8 mouse cellular contexts compared by ENCODE assay signal in the genomic region with DNA sequence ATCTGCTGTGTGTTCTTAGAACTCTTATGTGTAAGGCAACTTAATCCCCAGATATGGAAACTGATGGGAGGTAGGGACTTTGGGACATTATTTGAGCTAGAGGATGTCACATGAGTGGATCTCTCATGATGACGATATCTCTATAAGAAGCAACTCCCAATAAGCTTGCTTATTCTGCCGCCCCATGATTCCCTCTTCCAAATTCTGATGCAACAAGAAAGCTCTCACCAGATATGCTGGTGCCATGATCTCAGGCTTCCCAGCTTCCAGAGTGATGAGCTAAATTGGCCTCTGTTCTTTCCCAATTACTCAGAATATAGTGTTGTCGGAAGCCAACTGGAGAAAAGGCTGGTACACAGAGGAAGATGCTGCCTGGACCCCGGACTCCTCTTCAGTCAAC. TPM values are rescaled to one million over a fixed set of nuclear protein-coding genes. Genes with fewer than 3 reads are reported as not detected.
A peak's percentile ranks its signal among the peaks of the same experiment; 100 is the strongest.
DNase-seq lines count a peak whose midpoint lies in the region; ATAC-seq lines count a peak whose summit lies in the region.

No protein-coding gene starts in this region.

- H3K4me3 ChIP-seq in heart, embryonic 13.5 days = peak overlapping the region; percentile 65
- peak overlapping the region; percentile 42; the same call in 1 of the 2 replicates for H3K4me3 ChIP-seq in forebrain, embryonic 15.5 days
- H3K4me3 ChIP-seq in liver, embryonic 15.5 days (replicated peaks) = no peak overlapping the region

- 36% methylated on average over 4 of the region's 4 CpGs for WGBS in heart, embryonic 13.5 days
- 65% methylated on average over 4 of the region's 4 CpGs for WGBS in forebrain, embryonic 15.5 days
- WGBS in liver, embryonic 15.5 days (ENCODE audit: insufficient replicate concordance) = 45% methylated on average over 4 of the region's 4 CpGs

- no peaks in the 10 kb centered on the region; the same call in 1 of the 2 replicates for H3K27me3 ChIP-seq in heart, embryonic 13.5 days (replicated peaks)
- H3K27me3 ChIP-seq in forebrain, embryonic 15.5 days = no peaks in the 10 kb centered on the region
- peaks cover 45% of the 10 kb centered on the region for H3K27me3 ChIP-seq in liver, embryonic 15.5 days

- H3K4me2 ChIP-seq in heart, embryonic 13.5 days = peak overlapping the region; percentile 73
- 0 out of 2 replicates have a peak overlapping the region, but pooled peaks have one; percentile 48 for H3K4me2 ChIP-seq in forebrain, embryonic 15.5 days (replicated peaks)
- peak overlapping the region; percentile 69; the same call in 1 of the 2 replicates for H3K4me2 ChIP-seq in liver, embryonic 15.5 days

- peak overlapping the region; percentile 79 for H3K9ac ChIP-seq in heart, embryonic 13.5 days
- no peak overlapping the region for H3K9ac ChIP-seq in forebrain, embryonic 15.5 days (replicated peaks)
- H3K9ac ChIP-seq in liver, embryonic 15.5 days = 0 out of 2 replicates have a peak overlapping the region, but pooled peaks have one; percentile 2

- intact Hi-C loops in heart, postnatal 10 days (cut with DNase I) = no loop called here

- peaks cover 24% of the 10 kb centered on the region for H3K4me1 ChIP-seq in heart, embryonic 13.5 days
- peaks cover 13% of the 10 kb centered on the region for H3K4me1 ChIP-seq in forebrain, embryonic 15.5 days
- H3K4me1 ChIP-seq in liver, embryonic 15.5 days (replicated peaks) = peaks cover 34% of the 10 kb centered on the region

- H3K36me3 ChIP-seq in heart, embryonic 13.5 days = peaks cover 30% of the 10 kb centered on the region
- H3K36me3 ChIP-seq in forebrain, embryonic 15.5 days = peaks cover 14% of the 10 kb centered on the region
- H3K36me3 ChIP-seq in liver, embryonic 15.5 days (replicated peaks) = peaks cover 28% of the 10 kb centered on the region

- ATAC-seq in heart, embryonic 13.5 days (ENCODE audit: extremely low read depth, insufficient number of reproducible peaks, low FRiP score, low TSS enrichment) = no peak
- ATAC-seq in forebrain, embryonic 15.5 days (replicated peaks) = no peak
- ATAC-seq in liver, embryonic 15.5 days (ENCODE audit: insufficient read depth) = no peak

- peak overlapping the region; percentile 74 for H3K27ac ChIP-seq in heart, embryonic 13.5 days (replicated peaks)
- no peak overlapping the region; the same call in 1 of the 2 replicates for H3K27ac ChIP-seq in forebrain, embryonic 15.5 days (replicated peaks)
- H3K27ac ChIP-seq in liver, embryonic 15.5 days (replicated peaks) = no peak overlapping the region

- no peak for DNase-seq in heart, postnatal 10 days
- peak; percentile 83 for DNase-seq in brain, adult 2 months (ENCODE audit: low read depth, low spot score)
- DNase-seq in urinary bladder, postnatal 14 days (ENCODE audit: low spot score) = no peak
- no peak for DNase-seq in testis, postnatal 10 days (ENCODE audit: low spot score)
- DNase-seq in yolk sac, embryonic 10.5 days (ENCODE audit: low spot score) = no peak

- no peaks in the 10 kb centered on the region for H3K9me3 ChIP-seq in heart, embryonic 13.5 days
- no peaks in the 10 kb centered on the region for H3K9me3 ChIP-seq in forebrain, embryonic 15.5 days
- H3K9me3 ChIP-seq in liver, embryonic 15.5 days (replicated peaks) = no peaks in the 10 kb centered on the region

RNA-seq across cellular contexts. Expression of a gene that starts 8.3 kb away (rescaled TPM):
- 0.47 and 0.67 TPM in 2 replicates for polyA plus RNA-seq in heart, embryonic 13.5 days (2015; fragmentation: Nextera tagmentation; extraction: Ambion mirVana)
- total RNA-seq in heart, postnatal 10 days (2021) = under 1 TPM; 0.17 to 0.34 TPM
- polyA plus RNA-seq in forebrain, embryonic 15.5 days (2015; fragmentation: Nextera tagmentation; extraction: Ambion mirVana) = 0.42 and 0.46 TPM in 2 replicates
- polyA plus RNA-seq in liver, embryonic 15.5 days (2015; fragmentation: Nextera tagmentation; extraction: Ambion mirVana) = 0.12 and 0.18 TPM in 2 replicates

RNA-seq across cellular contexts. Expression of a gene that starts 10.5 kb away (rescaled TPM):
- 0.41 and 0.60 TPM in 2 replicates for polyA plus RNA-seq in heart, embryonic 13.5 days (2015; fragmentation: Nextera tagmentation; extraction: Ambion mirVana)
- under 1 TPM; 0.42 to 0.60 TPM for total RNA-seq in heart, postnatal 10 days (2021)
- 0.31 and 0.38 TPM in 2 replicates for polyA plus RNA-seq in forebrain, embryonic 15.5 days (2015; fragmentation: Nextera tagmentation; extraction: Ambion mirVana)
- 0.07 TPM in 1 of 2 replicates, not detected in the other for polyA plus RNA-seq in liver, embryonic 15.5 days (2015; fragmentation: Nextera tagmentation; extraction: Ambion mirVana)

RNA-seq across cellular contexts. Expression of a gene that starts 13.8 kb away (rescaled TPM):
- 0.13 and 0.14 TPM in 2 replicates for polyA plus RNA-seq in heart, embryonic 13.5 days (2015; fragmentation: Nextera tagmentation; extraction: Ambion mirVana)
- not detected for total RNA-seq in heart, postnatal 10 days (2021)
- 2.2 and 3.6 TPM in 2 replicates for polyA plus RNA-seq in forebrain, embryonic 15.5 days (2015; fragmentation: Nextera tagmentation; extraction: Ambion mirVana)
- 0.13 TPM in 1 of 2 replicates, not detected in the other for polyA plus RNA-seq in liver, embryonic 15.5 days (2015; fragmentation: Nextera tagmentation; extraction: Ambion mirVana)

RNA-seq across cellular contexts. Expression of a gene that starts 16.8 kb away (rescaled TPM):
- 8.6 and 9.0 TPM in 2 replicates for polyA plus RNA-seq in heart, embryonic 13.5 days (2015; fragmentation: Nextera tagmentation; extraction: Ambion mirVana)
- 100 to 1,000 TPM in 1 of 2 experiments, 10 to 100 TPM in 1; 61.4 to 101 TPM for total RNA-seq in heart, postnatal 10 days (2021)
- polyA plus RNA-seq in forebrain, embryonic 15.5 days (2015; fragmentation: Nextera tagmentation; extraction: Ambion mirVana) = 7.6 and 8.2 TPM in 2 replicates
- polyA plus RNA-seq in liver, embryonic 15.5 days (2015; fragmentation: Nextera tagmentation; extraction: Ambion mirVana) = 6.4 and 7.6 TPM in 2 replicates

RNA-seq across cellular contexts. Expression of a gene that starts 23.6 kb away (rescaled TPM):
- 79.5 and 82.1 TPM in 2 replicates for polyA plus RNA-seq in heart, embryonic 13.5 days (2015; fragmentation: Nextera tagmentation; extraction: Ambion mirVana)
- 10 to 100 TPM; 71.1 to 85.8 TPM for total RNA-seq in heart, postnatal 10 days (2021)
- 179 and 188 TPM in 2 replicates for polyA plus RNA-seq in forebrain, embryonic 15.5 days (2015; fragmentation: Nextera tagmentation; extraction: Ambion mirVana)
- 14.9 and 19.6 TPM in 2 replicates for polyA plus RNA-seq in liver, embryonic 15.5 days (2015; fragmentation: Nextera tagmentation; extraction: Ambion mirVana)
